Mouse (Mus musculus) retina, adult 2 months (tissue): ENCODE results near the gene Lelp1.
A peak's percentile ranks its signal among the peaks of the same experiment; 100 is the strongest.

Experiments used
- DNase-seq: peaks from one replicate; pipeline ENCODE4 v3.0.0-alpha.2; 2012; ENCODE audit warnings: low read depth, low spot score

Lelp1 gene

GRCm38 (mm10) chr3:92142644-92143043 is at the start of gene Lelp1:
Gene Lelp1, minus strand, starts transcription at chr3:92142744.
- DNase-seq, result no peak

- DNase-seq, result no peak
These were observed 34.3 kb upstream of the Lelp1 start for GRCm38 (mm10) chr3:92176880-92177279.

DNA sequence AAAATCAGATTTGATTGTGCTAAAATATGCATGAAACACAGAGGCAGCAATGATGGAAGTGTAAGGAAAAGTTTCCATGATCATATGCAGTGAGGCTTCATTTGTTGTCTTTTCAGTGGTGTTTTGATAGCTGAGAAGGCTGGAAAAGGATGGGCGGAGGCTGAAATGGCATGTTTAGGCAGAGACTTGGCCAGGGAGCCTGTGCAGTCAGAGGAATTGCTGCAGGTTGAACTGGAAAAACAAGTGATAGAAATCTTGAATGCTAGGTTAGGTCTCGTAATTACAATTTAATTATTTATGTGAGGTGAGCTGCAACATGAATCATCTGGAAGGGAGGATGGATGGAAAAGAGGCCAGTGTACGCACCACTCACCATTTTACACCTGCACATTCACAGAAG is 27.3 kb upstream of the Lelp1 start:
- DNase-seq, result no peak

GRCm38 (mm10) chr3:92153322-92153721 is 10.8 kb upstream of the Lelp1 start:
- DNase-seq, result peak; percentile 11

DNA sequence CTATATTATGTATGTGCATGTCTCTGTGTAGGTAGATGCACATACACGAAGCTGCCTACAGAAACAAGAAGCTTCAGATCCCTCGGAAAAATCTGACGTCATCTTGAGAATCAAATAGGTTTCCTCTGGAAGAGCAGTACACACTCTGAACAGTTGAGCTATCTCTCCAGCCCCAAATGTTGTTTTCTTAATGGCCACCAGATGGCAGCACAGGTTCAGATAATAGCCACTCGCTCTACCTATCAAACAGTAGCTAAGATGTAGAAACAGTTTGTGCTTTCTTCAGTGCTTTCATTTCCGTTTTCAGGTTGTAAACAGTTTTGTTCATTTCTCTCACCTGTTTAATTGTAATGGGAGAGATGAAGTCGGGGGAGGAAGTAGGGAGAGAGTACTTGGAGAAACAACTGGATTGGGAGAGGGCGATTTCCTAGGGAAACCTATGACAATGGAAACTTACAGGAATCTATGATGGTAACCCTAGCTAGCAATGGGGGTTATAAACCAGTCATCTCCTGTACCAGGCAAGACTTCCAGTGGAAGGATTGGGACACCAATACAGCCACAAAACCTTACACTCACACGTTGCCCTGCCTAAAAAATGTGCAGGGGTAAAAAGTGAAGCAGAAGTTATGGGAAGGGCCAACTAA is 8.2 kb upstream of the Lelp1 start:
- peak; percentile 11 for DNase-seq

- DNase-seq, result no peak
These were observed 5.4 kb upstream of the Lelp1 start for GRCm38 (mm10) chr3:92147913-92148312.

DNA sequence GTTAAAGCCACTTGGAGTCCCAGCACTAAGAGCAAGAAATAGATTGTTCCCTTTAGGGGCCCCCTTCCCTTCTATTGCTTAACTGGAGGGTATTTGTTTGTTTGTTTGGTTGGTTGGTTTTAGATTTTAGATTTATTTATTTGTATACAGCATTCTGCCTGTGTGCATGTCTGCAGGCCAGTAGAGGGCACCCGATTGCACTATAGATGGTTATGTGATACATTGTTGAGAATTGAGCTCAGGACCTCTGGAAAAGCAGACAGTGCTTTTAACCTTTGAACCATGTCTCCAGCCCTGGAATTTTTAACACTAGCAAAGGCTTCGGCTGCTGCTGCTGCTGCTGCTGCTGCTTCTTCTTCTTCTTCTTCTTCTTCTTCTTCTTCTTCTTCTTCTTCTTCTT is 4.9 kb upstream of the Lelp1 start:
- DNase-seq, result no peak

GRCm38 (mm10) chr3:92123847-92124246 is 18.7 kb downstream of the Lelp1 start, which contains the start of gene Prr9:
Gene Prr9, minus strand, starts transcription at chr3:92123947.
- no peak for DNase-seq

DNA sequence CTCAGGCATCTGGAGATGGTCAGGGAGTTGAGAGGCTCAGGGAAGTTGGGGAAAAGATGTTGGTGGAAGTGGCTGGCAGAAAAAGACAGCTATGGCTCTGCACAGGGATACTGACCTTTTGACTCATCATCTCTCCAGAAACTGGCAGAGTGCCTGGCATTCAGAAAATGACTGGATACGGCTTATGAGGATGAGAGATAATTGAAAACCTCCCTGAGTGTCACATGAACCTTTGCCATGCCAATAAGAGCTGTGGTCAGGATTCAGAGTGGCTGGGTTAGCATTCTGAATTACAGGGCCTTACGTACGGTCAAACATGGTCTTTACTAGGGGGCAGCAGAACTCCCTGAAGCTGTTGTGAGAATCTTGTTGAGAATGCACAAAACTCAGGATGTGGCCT is 21.6 kb downstream of the Lelp1 start:
- DNase-seq, result no peak

- DNase-seq, result no peak
These were observed 24.6 kb downstream of the Lelp1 start for GRCm38 (mm10) chr3:92117930-92118329.

DNA sequence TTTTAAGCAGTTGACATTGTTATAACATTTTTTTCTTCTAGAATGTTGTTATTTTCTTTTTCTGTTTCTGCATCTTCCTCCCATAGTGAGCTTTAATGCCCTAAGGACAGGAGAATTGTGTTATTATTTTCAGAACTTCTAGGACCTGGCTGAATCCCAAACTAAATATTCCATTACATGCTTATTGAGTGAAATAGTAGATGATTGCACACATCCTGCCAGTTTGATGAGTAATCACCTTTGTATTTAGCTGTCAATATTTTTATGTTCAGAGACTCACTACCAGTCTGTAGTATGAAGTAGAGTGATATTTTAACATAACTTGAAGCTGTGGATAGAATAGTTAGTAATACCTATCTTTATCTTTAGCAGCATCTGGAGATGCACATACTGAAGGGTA is 31.0 kb downstream of the Lelp1 start:
- no peak for DNase-seq

GRCm38 (mm10) chr3:92110790-92111189 is 31.8 kb downstream of the Lelp1 start:
- no peak for DNase-seq

DNA sequence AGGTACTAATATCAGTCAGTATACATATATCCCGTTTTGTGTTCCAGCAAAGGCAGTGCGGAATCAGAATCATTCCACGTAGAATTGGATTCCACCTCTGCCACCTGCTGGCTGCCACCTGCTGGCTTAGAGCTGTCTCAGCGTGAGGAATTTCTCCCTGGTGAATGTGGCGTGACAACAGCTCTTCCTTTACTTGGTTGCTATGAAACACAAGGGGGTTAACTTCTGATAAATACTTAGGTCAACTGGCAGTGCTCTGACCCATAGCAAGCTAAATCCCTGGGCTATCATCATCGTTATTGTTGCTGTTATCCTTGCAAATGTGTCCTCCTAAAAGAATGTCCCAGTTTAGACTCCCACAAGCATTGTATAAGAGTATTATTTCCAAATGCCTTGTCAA is 36.0 kb downstream of the Lelp1 start:
- DNase-seq, result no peak
